Mouse (Mus musculus) MEL (cell line): ENCODE data around the gene Cecr2. TPM values are rescaled to one million over a fixed set of nuclear protein-coding genes. Genes with fewer than 3 reads are reported as not detected.
"Not testable (repeated sequence)": the region's sequence is repeated elsewhere in the genome, so short reads cannot be mapped to it uniquely, and the experiment has no call there.

Experiments
- DNase-seq: peaks from one replicate; pipeline ENCODE4 v3.0.0; 2011; ENCODE audit warnings: low read depth, low spot score
- H3K27ac ChIP-seq: 2 replicates; pipeline ENCODE4 v1.5.1; 2012; ENCODE audit warnings: low read depth, mild to moderate bottlenecking, control low read depth, low read length, moderate library complexity; ENCODE audit not compliant: control insufficient read depth
- H3K27me3 ChIP-seq, 2 experiments: fragments of 150-350 bp in 1 of 2; sonication (generic) in 1 of 2; 2 replicates each; pipeline ENCODE4 v1.6.1; 2012; ENCODE audit warnings: low read length in 2 of 2, mild to moderate bottlenecking in 2 of 2, improper control_type of control experiment in 1 of 2, moderate library complexity in 1 of 2; ENCODE audit not compliant: insufficient read depth in 2 of 2, control insufficient read depth in 1 of 2
- H3K36me3 ChIP-seq, 2 experiments: 2 replicates each; pipeline ENCODE4 v1.6.1; 2012 to 2014; ENCODE audit warnings: low read length in 2 of 2, improper control_type of control experiment in 1 of 2, inconsistent platforms in 1 of 2, mild to moderate bottlenecking in 1 of 2; ENCODE audit not compliant: insufficient read depth in 2 of 2, control insufficient read depth in 1 of 2
- H3K4me1 ChIP-seq, 2 experiments: fragments of 150-350 bp in 1 of 2; sonication (generic) in 1 of 2; 2 replicates each; pipeline ENCODE4 v1.6.1; 2012; ENCODE audit warnings: low read length in 2 of 2, improper control_type of control experiment in 1 of 2, mild to moderate bottlenecking in 1 of 2; ENCODE audit not compliant: insufficient read depth in 2 of 2, control insufficient read depth in 1 of 2
- H3K4me3 ChIP-seq, 2 experiments: fragments of 150-350 bp in 1 of 2; sonication (generic) in 1 of 2; 2 replicates each; pipeline ENCODE4 v1.5.1; 2012; ENCODE audit warnings: low read depth in 2 of 2, low read length in 2 of 2, mild to moderate bottlenecking in 2 of 2, moderate library complexity in 2 of 2, control low read depth in 1 of 2, improper control_type of control experiment in 1 of 2; ENCODE audit not compliant: control insufficient read depth in 1 of 2, insufficient read depth in 1 of 2
- H3K79me2 ChIP-seq: 2 replicates; pipeline ENCODE4 v1.6.1; 2012; ENCODE audit warnings: mild to moderate bottlenecking, low read length, moderate library complexity; ENCODE audit not compliant: control insufficient read depth, poor library complexity, insufficient read depth
- H3K9ac ChIP-seq: 2 replicates; pipeline ENCODE4 v1.6.1; 2012; ENCODE audit warnings: low read depth, mild to moderate bottlenecking, control low read depth, low read length, moderate library complexity; ENCODE audit not compliant: control insufficient read depth, poor library complexity, severe bottlenecking
- H3K9me3 ChIP-seq: fragments of 150-350 bp; sonication (generic); replicated peaks from 2 replicates; pipeline ENCODE4 v1.6.1; 2012; ENCODE audit warnings: mild to moderate bottlenecking, low read length, improper control_type of control experiment, moderate library complexity; ENCODE audit not compliant: insufficient read depth
- BHLHE40 ChIP-seq: IDR thresholded peaks from 2 replicates; pipeline ENCODE4 v1.6.1; 2012; ENCODE audit warnings: low read depth, mild to moderate bottlenecking, inconsistent platforms, low read length, improper control_type of control experiment, borderline replicate concordance
- CHD2 ChIP-seq: IDR thresholded peaks from 2 replicates; pipeline ENCODE4 v1.6.1; 2011; ENCODE audit warnings: low read length, improper control_type of control experiment
- CTCF ChIP-seq, 3 experiments: IDR thresholded peaks in 2 of 3; conservative IDR thresholded peaks in 1 of 3; 2 replicates each; pipeline ENCODE4 v1.5.1; 2011 to 2012; ENCODE audit warnings: low read length in 3 of 3, low read depth in 2 of 3, mild to moderate bottlenecking in 2 of 3, improper control_type of control experiment in 1 of 3, inconsistent platforms in 1 of 3, mixed read lengths in 1 of 3, moderate library complexity in 1 of 3; ENCODE audit not compliant: control insufficient read depth in 1 of 3, insufficient read depth in 1 of 3, poor library complexity in 1 of 3, severe bottlenecking in 1 of 3
- ELF1 ChIP-seq: IDR thresholded peaks from 2 replicates; pipeline ENCODE4 v1.6.1; 2014; ENCODE audit warnings: low read depth, mild to moderate bottlenecking, inconsistent platforms, low read length, improper control_type of control experiment, moderate library complexity
- ETS1 ChIP-seq: IDR thresholded peaks from 2 replicates; pipeline ENCODE4 v1.6.1; 2012; ENCODE audit warnings: low read depth, mild to moderate bottlenecking, inconsistent platforms, low read length, improper control_type of control experiment, moderate library complexity
- HCFC1 ChIP-seq: IDR thresholded peaks from 2 replicates; pipeline ENCODE4 v1.6.1; 2012; ENCODE audit warnings: low read depth, mild to moderate bottlenecking, inconsistent platforms, low read length, improper control_type of control experiment, moderate library complexity
- KAT2A ChIP-seq: conservative IDR thresholded peaks from 2 replicates; pipeline ENCODE4 v1.6.1; 2012; ENCODE audit warnings: low read depth, low read length, improper control_type of control experiment, inconsistent platforms
- MAFK ChIP-seq: IDR thresholded peaks from 2 replicates; pipeline ENCODE4 v1.6.1; 2011; ENCODE audit warnings: low read depth, mild to moderate bottlenecking, low read length, improper control_type of control experiment, borderline replicate concordance
- MEF2A ChIP-seq: IDR thresholded peaks from 2 replicates; pipeline ENCODE4 v1.6.1; 2014; ENCODE audit warnings: low read depth, mild to moderate bottlenecking, inconsistent platforms, low read length, improper control_type of control experiment; ENCODE audit not compliant: poor library complexity, insufficient replicate concordance, severe bottlenecking; ENCODE audit errors: extremely low read depth
- MYB ChIP-seq: IDR thresholded peaks from 2 replicates; pipeline ENCODE4 v1.6.1; 2011; ENCODE audit warnings: mild to moderate bottlenecking, low read depth, low read length, improper control_type of control experiment
- NELFE ChIP-seq: IDR thresholded peaks from 2 replicates; pipeline ENCODE4 v1.6.1; 2011; ENCODE audit warnings: low read depth, low read length, improper control_type of control experiment
- NRF1 ChIP-seq: IDR thresholded peaks from 2 replicates; pipeline ENCODE4 v1.6.1; 2014; ENCODE audit warnings: low read depth, mild to moderate bottlenecking, inconsistent platforms, low read length, improper control_type of control experiment, moderate library complexity; ENCODE audit not compliant: poor library complexity, insufficient read depth, severe bottlenecking
- POLR2A ChIP-seq, 2 experiments: IDR thresholded peaks; 2 replicates each; pipeline ENCODE4 v1.6.1; 2011 to 2012; ENCODE audit warnings: low read length in 2 of 2, mild to moderate bottlenecking in 2 of 2, control low read depth in 1 of 2, improper control_type of control experiment in 1 of 2, low read depth in 1 of 2, moderate library complexity in 1 of 2; ENCODE audit not compliant: control insufficient read depth in 1 of 2, insufficient read depth in 1 of 2, poor library complexity in 1 of 2
- POLR2AphosphoS2 ChIP-seq: IDR thresholded peaks from 2 replicates; pipeline ENCODE4 v1.6.1; 2011; ENCODE audit warnings: low read length, improper control_type of control experiment
- POLR2AphosphoS5 ChIP-seq: IDR thresholded peaks from 2 replicates; pipeline ENCODE4 v1.6.1; 2012; ENCODE audit warnings: low read depth, borderline replicate concordance, mild to moderate bottlenecking, inconsistent platforms, low read length, moderate library complexity, mixed read lengths
- RCOR1 ChIP-seq: IDR thresholded peaks from 2 replicates; pipeline ENCODE4 v1.6.1; 2012; ENCODE audit warnings: low read depth, mild to moderate bottlenecking, inconsistent platforms, low read length, improper control_type of control experiment
- SMC3 ChIP-seq: IDR thresholded peaks from 2 replicates; pipeline ENCODE4 v1.6.1; 2011; ENCODE audit warnings: low read depth, low read length, improper control_type of control experiment
- TBP ChIP-seq: IDR thresholded peaks from 2 replicates; pipeline ENCODE4 v1.8.0; 2011; ENCODE audit warnings: low read depth, low read length, improper control_type of control experiment
- TCF12 ChIP-seq: IDR thresholded peaks from 2 replicates; pipeline ENCODE4 v1.6.1; 2014; ENCODE audit warnings: low read depth, mild to moderate bottlenecking, inconsistent platforms, low read length, improper control_type of control experiment, moderate library complexity
- USF1 ChIP-seq: IDR thresholded peaks from 2 replicates; pipeline ENCODE4 v1.6.1; 2014; ENCODE audit warnings: low read depth, mild to moderate bottlenecking, inconsistent platforms, low read length, improper control_type of control experiment, moderate library complexity
- ZKSCAN1 ChIP-seq: IDR thresholded peaks from 2 replicates; pipeline ENCODE4 v1.6.1; 2012; ENCODE audit warnings: low read depth, mild to moderate bottlenecking, inconsistent platforms, low read length, improper control_type of control experiment, moderate library complexity
- ZMIZ1 ChIP-seq: IDR thresholded peaks from 2 replicates; pipeline ENCODE4 v1.6.1; 2012; ENCODE audit warnings: low read depth, mild to moderate bottlenecking, inconsistent platforms, low read length, improper control_type of control experiment, moderate library complexity
- ZNF384 ChIP-seq: IDR thresholded peaks from 2 replicates; pipeline ENCODE4 v1.6.1; 2012; ENCODE audit warnings: low read depth, mild to moderate bottlenecking, inconsistent platforms, low read length, improper control_type of control experiment
- polyA plus RNA-seq, 2 experiments: library from polyadenylated mRNA; stranded (reverse) in 1 of 2; unstranded in 1 of 2; fragments of >175 nt in 1 of 2; fragments of >200 nt in 1 of 2; gene quantifications; 2 replicates each; pipeline versions ENCODE4 v1.2.1 to v1.2.4; 2012; ENCODE audit warnings: low replicate concordance in 2 of 2, low read depth in 1 of 2; ENCODE audit not compliant: insufficient read length in 2 of 2, insufficient read depth in 1 of 2, missing spikeins in 1 of 2
- total RNA-seq: library from RNA; depleted of rRNA; stranded (reverse); fragments of 300-350 nt; gene quantifications from 2 replicates; pipeline ENCODE4 v1.2.3, GENCODE M21; 2012

The Cecr2 gene
- total and polyA plus RNA-seq, 3 experiments = 4.0 to 8.7 TPM; not detected in 1

- TF ChIP-seq TBP = peak; percentile 45; the same call in 1 of the 2 replicates
- not testable (repeated sequence) for H3K27me3 ChIP-seq, H3K9ac ChIP-seq, H3K9me3 ChIP-seq, H3K36me3 ChIP-seq, H3K27ac ChIP-seq, H3K4me3 ChIP-seq, H3K4me1 ChIP-seq, H3K79me2 ChIP-seq, DNase-seq
These were observed 18.7 kb upstream of the Cecr2 start for GRCm38 (mm10) chr6:120647246-120648028.

- Histone ChIP-seq H3K36me3 (no peaks in the 10 kb centered on the region), H3K27me3 (no peaks in the 10 kb centered on the region; a peak in 4 of 4 replicates), H3K4me1 (no peaks in the 10 kb centered on the region), H3K9ac (no peak overlapping the region), H3K4me3 (no peak overlapping the region), H3K27ac (no peak overlapping the region), H3K79me2 (no peaks in the 10 kb centered on the region), H3K9me3 (no peaks in the 10 kb centered on the region)
- TF ChIP-seq SMC3 = no peak
- no peak for TF ChIP-seq TCF12
- no peak for TF ChIP-seq ETS1
- no peak for TF ChIP-seq HCFC1
- TF ChIP-seq CHD2 = no peak
- no peak for TF ChIP-seq NRF1
- TF ChIP-seq POLR2AphosphoS5 = no peak
- no peak for TF ChIP-seq CTCF (IDR thresholded peaks at IDR 0.05 in 2 of 3, conservative IDR thresholded peaks at IDR 0.05 in 1 of 3; ENCODE audit: control insufficient read depth in 1 of 3, insufficient read depth in 1 of 3, low read depth in 2 of 3, low read length in 3 of 3, poor library complexity in 1 of 3, severe bottlenecking in 1 of 3)
- TF ChIP-seq ZKSCAN1 = no peak
- no peak for TF ChIP-seq BHLHE40
- TF ChIP-seq ZMIZ1 = no peak
- TF ChIP-seq NELFE = no peak
- no peak for DNase-seq
These were observed 18.0 kb upstream of the Cecr2 start for GRCm38 (mm10) chr6:120648205-120648604.

GRCm38 (mm10) chr6:120652666-120653065, 13.5 kb upstream of the Cecr2 start:
- H3K27ac ChIP-seq = no peak overlapping the region
- H3K9me3 ChIP-seq = no peaks in the 10 kb centered on the region
- no peaks in the 10 kb centered on the region for H3K79me2 ChIP-seq
- no peaks in the 10 kb centered on the region; a peak in 3 of 4 replicates for H3K27me3 ChIP-seq
- TF ChIP-seq USF1 (no peak), MYB (no peak), POLR2A (IDR thresholded peaks at IDR 0.05; ENCODE audit: control insufficient read depth in 1 of 2, insufficient read depth in 1 of 2, low read depth in 1 of 2, low read length in 2 of 2, poor library complexity in 1 of 2) (no peak), CTCF (IDR thresholded peaks at IDR 0.05 in 2 of 3, conservative IDR thresholded peaks at IDR 0.05 in 1 of 3; ENCODE audit: control insufficient read depth in 1 of 3, insufficient read depth in 1 of 3, low read depth in 2 of 3, low read length in 3 of 3, poor library complexity in 1 of 3, severe bottlenecking in 1 of 3) (no peak), MAFK (no peak), RCOR1 (no peak), ELF1 (no peak), KAT2A (no peak), NELFE (no peak), POLR2AphosphoS2 (no peak), MEF2A (no peak), ZNF384 (no peak)
- TF ChIP-seq, all 39 proteins: peak for 0
- Histone ChIP-seq H3K9ac (no peak overlapping the region), H3K36me3 (no peaks in the 10 kb centered on the region), H3K4me1 (no peaks in the 10 kb centered on the region), H3K4me3 (no peak overlapping the region)
- DNase-seq = no peak
